Mouse (Mus musculus) neural tube, embryonic 14.5 days (tissue): ENCODE results near the gene Aebp1. TPM values are rescaled to one million over a fixed set of nuclear protein-coding genes. Genes with fewer than 3 reads are reported as not detected.

Source experiments
- ATAC-seq: fragments of 200-750 bp; cut with Nextera tagmentation; 2 replicates; pipeline ENCODE4 v1.8.0; 2017; ENCODE audit warnings: low read depth, mild to moderate bottlenecking, moderate TSS enrichment, moderate library complexity
- H3K27ac ChIP-seq: fragments of 300-500 bp; sonication (generic); 2 replicates; pipeline ENCODE4 v1.5.1; 2014; ENCODE audit warnings: low read depth, mild to moderate bottlenecking, control low read depth, low read length, moderate library complexity, mixed read lengths
- H3K27me3 ChIP-seq: fragments of 300-500 bp; sonication (generic); 2 replicates; pipeline ENCODE4 v1.6.1; 2014; ENCODE audit warnings: low read length; ENCODE audit not compliant: control insufficient read depth, insufficient read depth
- H3K36me3 ChIP-seq: fragments of 300-500 bp; sonication (generic); 2 replicates; pipeline ENCODE4 v1.6.1; 2014; ENCODE audit warnings: low read length, mixed read lengths; ENCODE audit not compliant: control insufficient read depth, insufficient read depth
- H3K4me1 ChIP-seq: fragments of 300-500 bp; sonication (generic); 2 replicates; pipeline ENCODE4 v1.6.1; 2014; ENCODE audit warnings: low read length; ENCODE audit not compliant: control insufficient read depth, insufficient read depth
- H3K4me2 ChIP-seq: fragments of 300-500 bp; sonication (generic); 2 replicates; pipeline ENCODE4 v1.6.1; 2014; ENCODE audit warnings: mild to moderate bottlenecking, low read depth, low read length, control low read depth
- H3K4me3 ChIP-seq: fragments of 300-500 bp; sonication (generic); 2 replicates; pipeline ENCODE4 v1.5.1; 2014; ENCODE audit warnings: low read depth, low read length, control low read depth, mixed read lengths
- H3K9ac ChIP-seq: fragments of 300-500 bp; sonication (generic); replicated peaks from 2 replicates; pipeline ENCODE4 v1.6.1; 2014; ENCODE audit warnings: low read depth, mild to moderate bottlenecking, control low read depth, low read length, mixed read lengths
- H3K9me3 ChIP-seq: fragments of 300-500 bp; sonication (generic); 2 replicates; pipeline ENCODE4 v1.6.1; 2016; ENCODE audit warnings: low read length; ENCODE audit not compliant: control insufficient read depth
- WGBS: fragments of 180-500 bp; shearing (Covaris S2); extraction: QIAGEN DNeasy Blood & Tissue Kit; methylation state at CpG from one replicate; pipeline ENCODE4 v1.1.7; 2014; 5-methylcytosine and 5-hydroxymethylcytosine counted together
- polyA plus RNA-seq: library from polyadenylated mRNA; unstranded; fragments of >200 nt; fragmentation: Nextera tagmentation; extraction: Ambion mirVana; gene quantifications from 2 replicates; pipeline ENCODE4 v1.2.1, GENCODE M21; 2014

The Aebp1 gene
- polyA plus RNA-seq, 1 experiment from 2014 or later, result 1.7 TPM

DNA sequence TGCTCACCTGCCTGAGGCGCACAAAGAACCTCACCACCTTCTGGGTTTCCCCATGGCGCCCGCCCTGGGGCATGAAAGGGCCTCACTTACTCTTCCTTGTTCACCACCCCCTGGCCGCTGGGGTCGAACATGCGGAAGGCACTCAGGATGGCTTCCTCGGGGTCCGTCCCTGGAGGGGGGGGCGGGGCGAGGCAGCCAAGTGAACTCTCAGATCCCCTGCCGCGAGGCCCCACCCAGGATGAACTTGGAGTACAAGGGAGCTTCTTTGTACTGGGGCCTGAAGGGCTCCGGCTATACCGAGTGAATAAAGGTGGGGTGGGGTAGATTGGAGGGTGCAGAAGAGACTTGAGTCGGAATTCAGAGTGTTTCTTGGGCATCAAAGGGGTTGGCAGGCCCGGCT, 35.5 kb downstream of the Aebp1 start:
- Histone ChIP-seq H3K27me3 (no peaks in the 10 kb centered on the region), H3K9ac (no peak overlapping the region), H3K4me2 (no peak overlapping the region), H3K27ac (no peak overlapping the region), H3K4me3 (no peak overlapping the region), H3K36me3 (no peaks in the 10 kb centered on the region), H3K9me3 (no peaks in the 10 kb centered on the region), H3K4me1 (peaks cover 12% of the 10 kb centered on the region)
- 18% methylated on average over 16 of the region's 16 CpGs for WGBS
- ATAC-seq, result no peak

DNA sequence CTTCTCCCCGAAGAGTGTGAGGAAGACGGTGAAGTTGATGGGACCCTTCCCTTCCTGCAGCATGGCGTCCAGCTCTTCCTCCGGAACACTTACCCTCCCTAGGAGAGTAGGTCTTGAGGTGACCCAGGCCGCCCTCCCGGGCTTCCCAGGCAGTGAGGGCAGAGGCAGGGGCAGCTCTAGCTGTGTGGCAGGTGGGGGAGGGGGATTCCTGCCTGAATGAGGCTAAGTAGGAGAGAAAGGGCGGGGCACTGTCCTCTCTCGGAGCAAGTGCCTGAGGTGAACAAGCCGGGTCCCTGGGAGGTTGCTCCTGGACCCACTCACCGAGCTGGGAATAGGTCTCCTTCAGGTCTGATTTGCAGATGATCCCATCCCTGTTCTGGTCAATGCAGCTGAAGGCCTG, 36.1 kb downstream of the Aebp1 start:
- ATAC-seq, result no peak

DNA sequence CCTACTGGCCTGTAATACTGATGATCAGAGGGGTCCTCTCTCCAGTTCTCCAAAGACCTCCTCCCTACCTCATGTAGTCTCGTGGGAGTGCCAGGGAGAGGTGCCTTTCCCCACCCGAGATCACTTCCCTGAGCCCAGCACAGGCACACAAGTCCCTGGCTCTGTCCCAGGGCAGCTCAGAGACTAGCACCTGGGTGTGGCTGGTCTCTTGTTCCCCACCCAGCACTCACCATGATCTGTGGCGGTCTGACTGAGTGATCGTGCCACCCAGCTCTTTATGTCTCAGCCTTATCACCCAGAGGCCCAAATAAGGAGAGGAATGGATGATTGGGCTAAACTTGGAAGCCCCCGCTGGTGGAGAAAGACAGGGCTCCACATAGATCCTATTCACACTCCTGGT, 36.8 kb downstream of the Aebp1 start, which contains the start of gene Myl7:
Gene Myl7, minus strand, starts transcription at position 252 of the 400 bp plus-strand sequence.
- no peak within 1 kb of the TSS for H3K9ac ChIP-seq
- H3K4me3 ChIP-seq, result no peak within 1 kb of the TSS
- H3K4me2 ChIP-seq, result no peak within 1 kb of the TSS
- H3K36me3 ChIP-seq, result no peaks in the 10 kb centered on the region
- H3K9me3 ChIP-seq, result no peaks in the 10 kb centered on the region
- H3K27me3 ChIP-seq, result no peaks in the 10 kb centered on the region
- WGBS, result 73% methylated on average over 5 of the region's 5 CpGs
- H3K4me1 ChIP-seq, result peaks cover 17% of the 10 kb centered on the region
- ATAC-seq, result no peak
- no peak within 1 kb of the TSS for H3K27ac ChIP-seq

More for the DNA sequence above, 36.1 kb downstream of the Aebp1 start:
- Histone ChIP-seq H3K27me3 (no peaks in the 10 kb centered on the region), H3K27ac (no peak overlapping the region), H3K9ac (no peak overlapping the region), H3K4me3 (no peak overlapping the region), H3K4me2 (no peak overlapping the region), H3K4me1 (peaks cover 17% of the 10 kb centered on the region), H3K9me3 (no peaks in the 10 kb centered on the region), H3K36me3 (no peaks in the 10 kb centered on the region)
- 21% methylated on average over 10 of the region's 10 CpGs for WGBS

DNA sequence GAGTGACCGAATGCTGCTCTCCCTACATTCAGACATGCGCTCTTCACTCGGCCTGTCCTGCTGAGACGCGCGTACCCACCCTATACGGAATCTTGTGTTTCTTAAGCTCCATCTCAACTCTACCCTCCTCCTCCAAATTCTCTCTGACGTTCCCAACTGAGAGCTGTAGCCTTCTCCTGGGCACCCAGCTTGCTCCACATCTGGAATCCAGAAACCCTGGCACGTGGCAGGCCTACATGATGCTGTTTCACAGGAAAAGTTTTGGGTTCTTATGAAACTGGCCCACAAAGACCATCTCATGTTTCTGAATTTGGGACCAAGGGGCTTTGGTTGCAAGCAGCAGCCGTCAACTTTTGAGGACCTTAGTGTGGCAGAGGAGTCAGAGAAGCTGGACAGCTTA, 37.5 kb downstream of the Aebp1 start:
- Histone ChIP-seq H3K4me3 (no peak overlapping the region), H3K9ac (no peak overlapping the region), H3K4me2 (no peak overlapping the region), H3K9me3 (no peaks in the 10 kb centered on the region), H3K27ac (no peak overlapping the region), H3K36me3 (no peaks in the 10 kb centered on the region), H3K27me3 (no peaks in the 10 kb centered on the region), H3K4me1 (peaks cover 17% of the 10 kb centered on the region)
- no peak for ATAC-seq
- WGBS, result 95% methylated on average over 10 of the region's 10 CpGs

DNA sequence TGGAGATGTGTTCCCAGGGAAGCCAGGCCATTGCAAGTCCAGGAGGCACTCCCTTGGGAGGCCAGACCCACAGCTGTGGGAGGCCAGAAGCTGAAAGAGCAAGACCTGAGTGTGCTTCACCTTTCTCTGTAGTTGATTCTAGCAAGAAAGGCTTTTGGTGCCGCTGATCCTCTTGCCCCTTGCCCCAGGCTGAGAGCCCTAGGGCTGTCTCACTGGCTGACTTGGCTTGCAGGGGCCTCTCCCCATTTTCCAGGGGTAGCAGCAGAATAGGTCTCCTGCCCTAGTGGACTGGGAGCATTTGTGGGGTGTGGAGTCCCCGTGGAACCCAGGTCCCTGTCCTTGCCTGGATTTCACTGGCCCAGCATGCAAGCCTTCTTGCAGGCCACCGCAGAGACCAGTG, 39.6 kb downstream of the Aebp1 start:
- Histone ChIP-seq H3K27me3 (no peaks in the 10 kb centered on the region), H3K9ac (peak overlapping the region; percentile 68), H3K4me3 (peak overlapping the region; percentile 34), H3K9me3 (no peaks in the 10 kb centered on the region), H3K36me3 (no peaks in the 10 kb centered on the region), H3K27ac (peak overlapping the region; percentile 80), H3K4me2 (peak overlapping the region; percentile 71), H3K4me1 (peaks cover 17% of the 10 kb centered on the region)
- 11% methylated on average over 3 of the region's 3 CpGs for WGBS
- ATAC-seq, result peak; percentile 9; the same call in 1 of the 2 replicates

DNA sequence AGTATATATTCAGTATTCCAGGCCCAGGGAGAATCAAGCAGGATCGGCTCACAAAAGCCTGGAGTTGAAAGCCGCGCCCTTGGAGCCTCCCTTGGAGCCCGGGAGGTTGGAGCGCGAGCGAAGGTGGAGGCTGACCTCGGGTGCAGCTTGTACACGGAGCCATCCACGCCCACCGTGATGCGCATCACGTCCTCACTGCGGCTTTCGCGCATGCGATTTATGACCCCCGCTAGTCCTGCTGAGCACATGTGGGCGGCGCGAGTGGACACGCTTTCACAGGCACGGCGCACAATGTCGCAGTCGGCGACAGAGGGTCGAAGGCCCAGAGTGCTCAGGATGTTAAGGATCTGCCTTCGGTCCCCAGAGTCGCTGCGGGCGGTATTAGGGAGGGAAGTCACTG, 40.2 kb downstream of the Aebp1 start:
- Histone ChIP-seq H3K9ac (peak overlapping the region; percentile 68), H3K4me1 (peaks cover 17% of the 10 kb centered on the region), H3K36me3 (no peaks in the 10 kb centered on the region), H3K27ac (peak overlapping the region; percentile 80), H3K4me2 (peak overlapping the region; percentile 71), H3K9me3 (no peaks in the 10 kb centered on the region), H3K27me3 (no peaks in the 10 kb centered on the region), H3K4me3 (peak overlapping the region; percentile 34)
- peak; percentile 84 for ATAC-seq
- 1% methylated on average over 32 of the region's 32 CpGs for WGBS

DNA sequence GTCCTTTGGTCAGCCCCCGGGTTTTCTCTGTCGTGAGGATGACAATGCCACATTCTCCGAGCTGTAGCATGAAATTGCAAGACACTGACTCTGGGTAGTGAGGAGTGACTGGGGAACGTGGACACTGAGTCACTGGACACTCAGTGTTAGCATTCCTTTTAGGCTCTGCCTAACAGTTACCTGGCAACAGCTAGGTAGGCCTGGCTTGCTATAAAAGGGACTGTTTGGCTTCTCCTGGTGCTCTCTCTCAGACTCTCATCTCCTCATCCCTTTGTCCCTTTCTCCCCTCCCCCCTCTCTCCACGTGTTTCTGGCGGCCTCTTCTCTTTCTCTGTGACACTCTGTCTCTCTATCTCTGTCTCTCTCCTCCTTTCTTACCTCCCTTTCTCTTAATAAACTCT, 40.6 kb downstream of the Aebp1 start:
- no peaks in the 10 kb centered on the region for H3K9me3 ChIP-seq
- 4% methylated on average over 6 of the region's 6 CpGs for WGBS
- H3K36me3 ChIP-seq, result no peaks in the 10 kb centered on the region
- H3K4me3 ChIP-seq, result peak overlapping the region; percentile 34
- peaks cover 17% of the 10 kb centered on the region for H3K4me1 ChIP-seq
- peak overlapping the region; percentile 80 for H3K27ac ChIP-seq
- H3K27me3 ChIP-seq, result no peaks in the 10 kb centered on the region
- H3K9ac ChIP-seq, result peak overlapping the region; percentile 68
- peak overlapping the region; percentile 71 for H3K4me2 ChIP-seq
- peak; percentile 44 for ATAC-seq

DNA sequence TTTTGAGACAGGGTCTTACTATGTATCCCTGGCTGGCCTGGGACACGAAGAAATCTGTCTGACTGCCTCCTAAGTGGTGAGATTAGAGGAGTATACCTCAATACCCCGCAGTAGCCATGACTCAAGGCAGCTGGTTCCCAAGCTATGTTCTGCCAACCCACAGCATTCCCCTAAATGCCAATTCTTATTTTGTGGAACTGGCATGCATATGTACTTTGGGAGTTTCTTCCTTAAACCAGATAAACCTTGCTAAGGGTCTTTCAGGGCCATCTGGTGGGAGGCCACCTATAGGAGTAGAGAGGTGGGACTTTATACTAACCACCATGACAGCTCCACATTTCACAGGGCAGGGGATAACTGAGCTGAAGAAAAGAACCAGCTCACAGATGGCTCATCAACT, 42.1 kb downstream of the Aebp1 start:
- no peak overlapping the region for H3K9ac ChIP-seq
- no peak overlapping the region for H3K4me3 ChIP-seq
- no peaks in the 10 kb centered on the region for H3K9me3 ChIP-seq
- WGBS, result 90% methylated on average over 2 of the region's 2 CpGs
- H3K4me1 ChIP-seq, result peaks cover 17% of the 10 kb centered on the region
- ATAC-seq, result no peak
- H3K27me3 ChIP-seq, result no peaks in the 10 kb centered on the region
- no peak overlapping the region for H3K4me2 ChIP-seq
- H3K27ac ChIP-seq, result no peak overlapping the region
- H3K36me3 ChIP-seq, result no peaks in the 10 kb centered on the region

DNA sequence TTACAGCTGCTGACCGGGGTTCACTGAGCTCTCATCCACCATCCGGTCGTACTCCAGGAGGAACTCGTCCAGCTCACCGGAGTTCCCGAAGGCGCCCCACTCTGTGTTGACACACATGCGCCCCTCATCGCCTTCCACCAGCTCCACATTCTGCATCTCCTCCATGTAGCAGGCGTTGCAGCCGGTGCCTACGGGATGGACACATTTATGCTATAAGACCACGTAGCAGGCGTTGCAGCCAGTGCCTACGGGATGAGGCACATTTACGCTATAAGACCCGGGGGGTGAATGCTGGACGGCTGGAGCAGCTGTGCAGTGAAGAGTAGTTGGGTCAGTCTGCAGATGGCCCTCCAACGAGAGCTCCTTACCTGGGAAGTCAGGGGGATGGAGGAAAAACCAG, 42.6 kb downstream of the Aebp1 start:
- no peaks in the 10 kb centered on the region for H3K9me3 ChIP-seq
- no peaks in the 10 kb centered on the region for H3K36me3 ChIP-seq
- WGBS, result 70% methylated on average over 19 of the region's 19 CpGs
- no peak overlapping the region for H3K4me3 ChIP-seq
- H3K9ac ChIP-seq, result no peak overlapping the region
- H3K4me1 ChIP-seq, result peaks cover 17% of the 10 kb centered on the region
- no peak for ATAC-seq
- H3K27me3 ChIP-seq, result no peaks in the 10 kb centered on the region
- H3K27ac ChIP-seq, result no peak overlapping the region
- no peak overlapping the region for H3K4me2 ChIP-seq
